ENCODE assay signal across 24 mouse cellular contexts in genomic region chr12:107547194-107547885, GRCm38 (mm10). TPM values are rescaled to one million over a fixed set of nuclear protein-coding genes. Genes with fewer than 3 reads are reported as not detected.
DNase-seq lines count a peak whose midpoint lies in the region; ATAC-seq and TF ChIP-seq lines count a peak whose summit lies in the region.
"Had no signal": no experiment of that assay in that cellular context is flagged by ENCODE, and none has a peak within 500 bp of the region (broad histone marks: within the 10 kb centered on the region; RNA-seq: fewer than 3 reads in every experiment).

No protein-coding gene starts in this region.

- no peak for ATAC-seq in kidney, postnatal 0 days (replicated peaks; ENCODE audit: low FRiP score, low read depth)
- ATAC-seq: liver, embryonic 12.5 days had no signal

- no peak overlapping the region for H3K4me2 ChIP-seq in kidney, postnatal 0 days (ENCODE audit: low read length)
- H3K4me2 ChIP-seq: embryonic facial prominence, embryonic 12.5 days; liver, embryonic 12.5 days; stomach, embryonic 15.5 days had no signal

- no peak overlapping the region for H3K9ac ChIP-seq in kidney, postnatal 0 days (ENCODE audit: low read depth, low read length)
- H3K9ac ChIP-seq: embryonic facial prominence, embryonic 12.5 days; liver, embryonic 12.5 days; stomach, embryonic 15.5 days had no signal

- no peaks in the 10 kb centered on the region for H3K27me3 ChIP-seq in kidney, postnatal 0 days (ENCODE audit: insufficient read depth, low read length)
- H3K27me3 ChIP-seq: embryonic facial prominence, embryonic 12.5 days; liver, embryonic 12.5 days; stomach, embryonic 15.5 days had no signal

- no peak overlapping the region for H3K27ac ChIP-seq in kidney, postnatal 0 days
- H3K27ac ChIP-seq: embryonic facial prominence, embryonic 12.5 days; gastrocnemius, adult 2 months; heart, adult 2 months; limb, embryonic 10.5 days; liver, embryonic 12.5 days; stomach, embryonic 15.5 days had no signal

- no peaks in the 10 kb centered on the region; the same call in 1 of the 2 replicates for H3K4me1 ChIP-seq in kidney, postnatal 0 days (replicated peaks; ENCODE audit: insufficient read depth, low read length)
- H3K4me1 ChIP-seq: liver, embryonic 12.5 days had no signal

- peak; percentile 8 for DNase-seq in gastrocnemius, postnatal 10 days
- no peak for DNase-seq in gastrocnemius, postnatal 14 days
- DNase-seq in kidney, postnatal 0 days (ENCODE audit: low spot score): peak; percentile 3
- no peak for DNase-seq in kidney, adult 18-20 months
- DNase-seq in brain, embryonic 14.5 days (ENCODE audit: low read depth): peak; percentile 58
- peak; percentile 61 for DNase-seq in lung, postnatal 10 days
- DNase-seq in frontal cortex, postnatal 10 days (ENCODE audit: low spot score in 2 of 2): no peak
- DNase-seq: adrenal gland, adult 2 months; cerebellum, adult 8-10 months; gastrocnemius, adult 2 months; heart, adult 2 months; kidney, adult 11 months; thymus, postnatal 25 days had no signal

- no peaks in the 10 kb centered on the region for H3K36me3 ChIP-seq in kidney, postnatal 0 days (ENCODE audit: insufficient read depth, low read length)
- H3K36me3 ChIP-seq: embryonic facial prominence, embryonic 12.5 days; G1E; limb, embryonic 10.5 days; liver, embryonic 12.5 days; stomach, embryonic 15.5 days had no signal

- H3K4me3 ChIP-seq in kidney, postnatal 0 days (replicated peaks; ENCODE audit: low read depth, low read length): no peak overlapping the region
- H3K4me3 ChIP-seq: embryonic facial prominence, embryonic 12.5 days; gastrocnemius, adult 2 months; heart, adult 2 months; limb, embryonic 10.5 days; liver, embryonic 12.5 days; myocyte; stomach, embryonic 15.5 days had no signal

- intact Hi-C loops in gastrocnemius, postnatal 14 days (cut with DNase I; ENCODE audit: low total_unique reads): no loop called here

- 43% methylated on average over 5 of the region's 5 CpGs for WGBS in kidney, postnatal 0 days

- H3K9me3 ChIP-seq in kidney, postnatal 0 days (replicated peaks; ENCODE audit: low read length): no peaks in the 10 kb centered on the region
- H3K9me3 ChIP-seq: embryonic facial prominence, embryonic 12.5 days; limb, embryonic 10.5 days; liver, embryonic 12.5 days; stomach, embryonic 15.5 days had no signal

- no peak for TF ChIP-seq CTCF in kidney, postnatal 0 days (IDR thresholded peaks at IDR 0.05; ENCODE audit: low read depth)
- TF ChIP-seq CTCF in brain, embryonic 14.5 days (IDR thresholded peaks at IDR 0.05; ENCODE audit: borderline replicate concordance, extremely low read depth, insufficient read depth, insufficient read length): no peak

- no peak for TF ChIP-seq POLR2A in brain, embryonic 14.5 days (IDR thresholded peaks at IDR 0.05; ENCODE audit: borderline replicate concordance, extremely low read depth, insufficient read depth, insufficient read length, poor library complexity, severe bottlenecking)

RNA-seq across cellular contexts. Expression of gene 3110018I06Rik, which starts 58.9 kb away (rescaled TPM):
- total RNA-seq in gastrocnemius, postnatal 10 days (2021): not detected
- not detected for total RNA-seq in gastrocnemius, postnatal 14 days (2021)
- polyA plus RNA-seq in kidney, postnatal 0 days (2015; fragmentation: Nextera tagmentation; extraction: Ambion mirVana): not detected in 2 replicates
- polyA plus RNA-seq in brain, embryonic 14.5 days (2012; rRNA removed): not detected in 2 replicates
- total RNA-seq: adrenal gland, adult 2 months; G1E; gastrocnemius, adult 2 months; heart, adult 2 months; heart, postnatal 14 days; layer of hippocampus, postnatal 14 days; megakaryocyte, adult 5-6 weeks; neutrophil, adult 5-6 weeks had no signal
- polyA plus RNA-seq: adrenal gland, adult 2 months; embryonic facial prominence, embryonic 12.5 days; G1E; heart, adult 2 months; limb, embryonic 10.5 days; liver, embryonic 12.5 days; myocyte; small intestine, adult 2 months; stomach, embryonic 15.5 days had no signal

Comparison
In these comparisons a context has a peak if more than half of its experiments do, and no peak if none do; other contexts are left out.
1. DNase-seq: peak in gastrocnemius, postnatal 10 days (single experiment), kidney, postnatal 0 days (single experiment), brain, embryonic 14.5 days (single experiment) and lung, postnatal 10 days (single experiment); none in gastrocnemius, postnatal 14 days (single experiment), kidney, adult 18-20 months (single experiment) and frontal cortex, postnatal 10 days (0 of 2).